Comparison of ENCODE assay signal across 1 mouse cellular context in the genomic region with DNA sequence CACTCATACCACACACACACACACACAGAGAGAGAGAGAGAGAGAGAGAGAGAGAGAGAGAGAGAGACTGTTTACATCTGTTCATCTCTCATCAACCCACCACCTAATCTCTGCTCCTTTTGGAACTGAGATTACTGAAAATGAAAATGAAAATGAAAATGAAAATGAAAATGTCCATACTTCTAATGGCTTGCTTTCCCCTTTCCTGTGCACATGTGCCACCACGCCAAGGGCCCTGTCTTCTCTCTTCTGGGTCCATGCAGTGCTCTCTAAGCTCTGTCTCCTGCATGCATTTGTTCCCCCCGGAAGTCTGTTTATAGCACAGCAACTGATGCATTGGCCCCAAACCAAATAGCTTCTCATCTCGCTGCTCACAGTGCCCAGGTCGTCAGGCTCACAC.
TF ChIP-seq lines count a peak whose summit lies in the region.

No protein-coding gene starts in this region.

TF ChIP-seq in CH12.LX, 34 proteins besides CTCF, POLR2A, EP300 and RAD21 (continued from another document):
- peak; percentile 70 for TF ChIP-seq MEF2A (IDR thresholded peaks at IDR 0.05; ENCODE audit: borderline replicate concordance, low read depth, low read length)
- TF ChIP-seq NELFE (IDR thresholded peaks at IDR 0.05; ENCODE audit: low read depth, low read length): no peak
- peak; percentile 82 for TF ChIP-seq MAX (IDR thresholded peaks at IDR 0.05; ENCODE audit: low read length)
- peak; percentile 72 for TF ChIP-seq JUND (conservative IDR thresholded peaks at IDR 0.05; ENCODE audit: low read depth, low read length)
- TF ChIP-seq ELF1 (IDR thresholded peaks at IDR 0.05; ENCODE audit: low read depth, low read length): peak; percentile 39; the same call in 1 of the 2 replicates
- peak; percentile 62 for TF ChIP-seq TCF12 (IDR thresholded peaks at IDR 0.05; ENCODE audit: low read depth, low read length)
- peak; percentile 92 for TF ChIP-seq BHLHE40 (IDR thresholded peaks at IDR 0.05; ENCODE audit: low read depth, low read length)
- TF ChIP-seq GABPA (IDR thresholded peaks at IDR 0.05; ENCODE audit: insufficient replicate concordance, low read depth, low read length): no peak
- TF ChIP-seq MYC (IDR thresholded peaks at IDR 0.05; ENCODE audit: low read depth, low read length): peak; percentile 89
- TF ChIP-seq NRF1 (IDR thresholded peaks at IDR 0.05; ENCODE audit: low read depth, low read length): no peak
- TF ChIP-seq USF2 (conservative IDR thresholded peaks at IDR 0.05; ENCODE audit: low read depth, low read length): no peak
- TF ChIP-seq SIN3A (IDR thresholded peaks at IDR 0.05; ENCODE audit: low read length): peak; percentile 73; the same call in 1 of the 2 replicates
